Mouse (Mus musculus) stomach, postnatal 0 days (tissue): ENCODE results near the gene Ipo4.
A peak's percentile ranks its signal among the peaks of the same experiment; 100 is the strongest.

Experiments
- CTCF ChIP-seq: IDR thresholded peaks from 2 replicates; pipeline ENCODE4 v1.5.1; 2016; ENCODE audit warnings: antibody characterized with exemption, low read depth, mild to moderate bottlenecking, moderate library complexity
- EP300 ChIP-seq: optimal IDR thresholded peaks from 2 replicates; pipeline ENCODE3; 2016; ENCODE audit warnings: antibody characterized with exemption

DNA sequence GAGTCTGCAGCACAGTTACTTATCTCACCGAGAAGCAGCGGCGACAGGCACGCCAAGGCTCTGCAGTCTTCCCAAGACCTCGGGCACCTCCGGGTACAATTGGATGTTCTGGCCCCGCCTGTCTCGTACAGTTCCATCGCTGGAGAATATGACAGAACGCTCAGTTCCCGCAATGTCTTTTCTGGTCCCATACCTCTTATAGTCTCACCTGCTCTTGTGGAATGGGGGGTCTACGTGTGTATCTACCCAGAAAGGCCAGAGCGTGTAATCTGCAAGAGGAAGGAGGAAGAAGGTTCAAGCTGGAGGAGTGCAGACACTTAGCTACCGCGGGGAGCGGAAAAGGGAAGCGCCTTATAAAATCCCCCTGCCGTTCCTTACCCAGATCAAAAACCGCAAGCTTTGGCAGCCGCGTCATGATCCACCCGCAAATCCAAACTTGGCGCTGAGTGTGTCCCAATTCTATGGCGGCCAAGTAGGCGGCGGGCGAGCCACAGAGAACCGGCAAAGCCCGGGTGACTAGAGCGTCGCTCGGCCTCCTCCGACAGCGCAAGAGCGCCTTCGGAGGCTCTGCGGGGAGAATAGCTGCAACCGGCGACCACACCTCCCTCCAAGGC is 24.3 kb upstream of the Ipo4 start, which contains the start of gene Mdp1:
- TF ChIP-seq CTCF (peak; percentile 67), EP300 (peak; percentile 71)
